Mouse (Mus musculus) liver, embryonic 15.5 days (tissue): ENCODE results near the gene Mycbpap. TPM values are rescaled to one million over a fixed set of nuclear protein-coding genes. Genes with fewer than 3 reads are reported as not detected.

ENCODE experiments used
- ATAC-seq: fragments of 200-750 bp; cut with Nextera tagmentation; 2 replicates; pipeline ENCODE4 v1.8.0; 2017; ENCODE audit warnings: moderate number of reproducible peaks, mild to moderate bottlenecking, moderate library complexity; ENCODE audit not compliant: insufficient read depth
- H3K27ac ChIP-seq: fragments of 300-500 bp; sonication (generic); replicated peaks from 2 replicates; pipeline ENCODE4 v1.5.1; 2015; ENCODE audit warnings: mild to moderate bottlenecking, inconsistent platforms
- H3K27me3 ChIP-seq: fragments of 300-500 bp; sonication (generic); 2 replicates; pipeline ENCODE4 v1.6.1; 2015; ENCODE audit warnings: mild to moderate bottlenecking, inconsistent platforms
- H3K36me3 ChIP-seq: fragments of 300-500 bp; sonication (generic); replicated peaks from 2 replicates; pipeline ENCODE4 v1.6.1; 2015; ENCODE audit warnings: moderate library complexity, mild to moderate bottlenecking, inconsistent platforms
- H3K4me1 ChIP-seq: fragments of 300-500 bp; sonication (generic); replicated peaks from 2 replicates; pipeline ENCODE4 v1.6.1; 2015; ENCODE audit warnings: inconsistent platforms
- H3K4me2 ChIP-seq: fragments of 300-500 bp; sonication (generic); 2 replicates; pipeline ENCODE4 v1.6.1; 2015; ENCODE audit warnings: moderate library complexity, mild to moderate bottlenecking, inconsistent platforms
- H3K4me3 ChIP-seq: fragments of 300-500 bp; sonication (generic); replicated peaks from 2 replicates; pipeline ENCODE4 v1.5.1; 2015; ENCODE audit warnings: mild to moderate bottlenecking, inconsistent platforms
- H3K9ac ChIP-seq: fragments of 300-500 bp; sonication (generic); 2 replicates; pipeline ENCODE4 v1.6.1; 2015; ENCODE audit warnings: moderate library complexity, mild to moderate bottlenecking, inconsistent platforms
- H3K9me3 ChIP-seq: fragments of 300-500 bp; sonication (generic); replicated peaks from 2 replicates; pipeline ENCODE4 v1.6.1; 2016; ENCODE audit warnings: inconsistent platforms
- WGBS: fragments of 180-500 bp; shearing (Covaris S2); methylation state at CpG from one replicate; pipeline ENCODE4 v1.1.7; 2015; ENCODE audit warnings: mixed read lengths; ENCODE audit not compliant: insufficient replicate concordance; 5-methylcytosine and 5-hydroxymethylcytosine counted together
- polyA plus RNA-seq: library from polyadenylated mRNA; unstranded; fragments of >200 nt; fragmentation: Nextera tagmentation; extraction: Ambion mirVana; gene quantifications from 2 replicates; pipeline ENCODE4 v1.2.1, GENCODE M21; 2015

Gene Mycbpap
- polyA plus RNA-seq, result 0.09 TPM in 1 of 2 replicates, not detected in the other

- 2% methylated on average over 42 of the region's 42 CpGs for WGBS
- no peaks in the 10 kb centered on the region for H3K9me3 ChIP-seq
- no peak within 1 kb of the TSS for H3K27ac ChIP-seq
- peak within 1 kb of the TSS; percentile 55 for H3K4me3 ChIP-seq
- H3K36me3 ChIP-seq, result no peaks in the 10 kb centered on the region
- peaks cover 9% of the 10 kb centered on the region for H3K4me1 ChIP-seq
- H3K4me2 ChIP-seq, result peak within 1 kb of the TSS; percentile 74
- H3K9ac ChIP-seq, result peak within 1 kb of the TSS; percentile 15; the same call in 1 of the 2 replicates
- ATAC-seq, result no peak; the same call in 1 of the 2 replicates
- H3K27me3 ChIP-seq, result peaks cover 32% of the 10 kb centered on the region
Measured at GRCm38 (mm10) chr11:94521219-94521843, at the start of gene Mycbpap. TSS of gene Mycbpap (minus strand) at chr11:94521742.

- Histone ChIP-seq H3K4me2 (no peak overlapping the region), H3K9ac (no peak overlapping the region), H3K36me3 (no peaks in the 10 kb centered on the region), H3K4me3 (no peak overlapping the region), H3K9me3 (no peaks in the 10 kb centered on the region), H3K27me3 (peaks cover 10% of the 10 kb centered on the region), H3K4me1 (0 out of 2 replicates have a peak, but pooled peaks cover 9% of the 10 kb centered on the region), H3K27ac (no peak overlapping the region)
- 0 out of 2 replicates have a peak, but pooled peaks have one; percentile 19 for ATAC-seq
- 21% methylated on average over 9 of the region's 9 CpGs for WGBS
Measured at GRCm38 (mm10) chr11:94570612-94571011, 49.1 kb upstream of the Mycbpap start.

DNA sequence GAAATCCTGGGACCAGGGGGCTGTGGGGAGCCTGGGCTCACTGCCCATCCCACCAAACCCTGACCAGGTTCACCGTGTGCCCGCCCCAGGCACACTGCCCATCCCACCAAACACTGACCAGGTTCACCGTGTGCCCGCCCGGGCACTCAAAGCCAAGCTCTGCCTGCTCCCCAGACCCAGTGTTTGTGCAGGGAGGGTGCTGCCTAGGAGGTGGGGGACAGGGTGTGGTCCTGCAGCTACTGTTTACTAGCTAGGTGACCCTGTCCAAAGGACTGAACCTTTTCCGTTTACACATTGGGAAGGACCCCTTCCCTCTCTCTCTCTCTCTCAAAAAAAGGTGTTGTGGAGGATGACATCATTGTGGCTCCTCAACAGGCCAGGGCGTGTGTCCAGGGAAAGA, 45.8 kb upstream of the Mycbpap start:
- H3K4me2 ChIP-seq, result no peak overlapping the region
- H3K4me3 ChIP-seq, result no peak overlapping the region
- 73% methylated on average over 7 of the region's 7 CpGs for WGBS
- peaks cover 36% of the 10 kb centered on the region for H3K27me3 ChIP-seq
- peaks cover 22% of the 10 kb centered on the region; the same call in 1 of the 2 replicates for H3K4me1 ChIP-seq
- no peaks in the 10 kb centered on the region for H3K36me3 ChIP-seq
- H3K9ac ChIP-seq, result no peak overlapping the region
- H3K9me3 ChIP-seq, result no peaks in the 10 kb centered on the region
- H3K27ac ChIP-seq, result no peak overlapping the region
- ATAC-seq, result no peak

DNA sequence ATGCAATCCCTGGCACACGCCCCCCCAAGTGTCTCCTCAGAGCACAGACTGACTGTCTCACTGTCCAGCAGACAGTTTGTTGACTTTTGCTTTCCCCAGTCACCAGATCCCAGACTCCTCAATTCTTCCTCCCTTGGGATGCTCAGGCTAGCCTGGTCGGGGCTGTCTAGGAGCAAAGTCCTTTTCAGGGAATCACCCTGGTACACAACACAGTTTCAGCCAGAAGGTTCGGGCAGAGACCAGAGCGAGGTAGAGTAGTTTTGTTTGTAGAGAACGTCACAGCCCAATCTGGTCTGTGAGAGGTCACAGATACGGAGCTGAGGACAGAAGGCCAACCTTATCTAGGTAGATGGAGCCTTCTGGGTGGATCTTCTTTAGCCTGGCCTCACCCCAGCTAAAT, 45.0 kb upstream of the Mycbpap start:
- no peak overlapping the region for H3K27ac ChIP-seq
- H3K9ac ChIP-seq, result no peak overlapping the region
- H3K27me3 ChIP-seq, result peaks cover 36% of the 10 kb centered on the region
- ATAC-seq, result 0 out of 2 replicates have a peak, but pooled peaks have one; percentile 21
- no peak overlapping the region for H3K4me3 ChIP-seq
- no peak overlapping the region for H3K4me2 ChIP-seq
- no peaks in the 10 kb centered on the region for H3K9me3 ChIP-seq
- no peaks in the 10 kb centered on the region for H3K36me3 ChIP-seq
- peaks cover 22% of the 10 kb centered on the region; the same call in 1 of the 2 replicates for H3K4me1 ChIP-seq
- 34% methylated on average over 6 of the region's 6 CpGs for WGBS

DNA sequence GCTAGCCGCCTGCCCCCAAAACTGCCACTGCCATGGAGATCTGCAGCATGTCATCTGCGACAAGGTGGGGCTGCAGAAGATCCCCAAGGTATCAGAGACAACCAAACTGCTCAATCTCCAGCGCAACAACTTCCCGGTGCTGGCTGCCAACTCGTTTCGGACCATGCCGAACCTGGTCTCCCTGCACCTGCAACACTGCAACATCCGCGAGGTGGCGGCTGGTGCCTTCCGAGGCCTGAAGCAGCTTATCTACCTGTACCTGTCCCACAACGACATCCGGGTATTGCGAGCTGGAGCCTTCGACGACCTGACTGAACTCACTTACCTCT, 43.6 kb upstream of the Mycbpap start:
- Histone ChIP-seq H3K9me3 (no peaks in the 10 kb centered on the region), H3K9ac (no peak overlapping the region), H3K27me3 (peaks cover 36% of the 10 kb centered on the region), H3K4me1 (peaks cover 22% of the 10 kb centered on the region; the same call in 1 of the 2 replicates), H3K36me3 (no peaks in the 10 kb centered on the region), H3K4me3 (no peak overlapping the region), H3K4me2 (peak overlapping the region; percentile 52), H3K27ac (no peak overlapping the region)
- no peak for ATAC-seq
- WGBS, result 27% methylated on average over 16 of the region's 16 CpGs

GRCm38 (mm10) chr11:94564437-94565150, 43.1 kb upstream of the Mycbpap start, which contains the start of gene Chad:
TSS of gene Chad (plus strand) at chr11:94565047.
- peak within 1 kb of the TSS; percentile 52 for H3K4me2 ChIP-seq
- H3K9ac ChIP-seq, result no peak within 1 kb of the TSS
- no peaks in the 10 kb centered on the region for H3K36me3 ChIP-seq
- 5% methylated on average over 35 of the region's 35 CpGs for WGBS
- H3K4me1 ChIP-seq, result peaks cover 22% of the 10 kb centered on the region; the same call in 1 of the 2 replicates
- no peaks in the 10 kb centered on the region for H3K9me3 ChIP-seq
- H3K27ac ChIP-seq, result no peak within 1 kb of the TSS
- peaks cover 36% of the 10 kb centered on the region for H3K27me3 ChIP-seq
- ATAC-seq, result peak; percentile 36; the same call in 1 of the 2 replicates
- H3K4me3 ChIP-seq, result peak within 1 kb of the TSS; percentile 18

- Histone ChIP-seq H3K4me3 (no peak overlapping the region), H3K4me1 (peaks cover 22% of the 10 kb centered on the region; the same call in 1 of the 2 replicates), H3K36me3 (no peaks in the 10 kb centered on the region), H3K27ac (no peak overlapping the region), H3K9ac (no peak overlapping the region), H3K4me2 (peak overlapping the region; percentile 52), H3K27me3 (peaks cover 36% of the 10 kb centered on the region), H3K9me3 (no peaks in the 10 kb centered on the region)
- WGBS, result 28% methylated on average over 5 of the region's 5 CpGs
- ATAC-seq, result 0 out of 2 replicates have a peak, but pooled peaks have one; percentile 10
Measured at GRCm38 (mm10) chr11:94563821-94564220, 42.3 kb upstream of the Mycbpap start.

- H3K4me3 ChIP-seq, result no peak overlapping the region
- peaks cover 22% of the 10 kb centered on the region; the same call in 1 of the 2 replicates for H3K4me1 ChIP-seq
- H3K9ac ChIP-seq, result no peak overlapping the region
- whole genome bisulfite sequencing, result 72% methylated on average over 5 of the region's 5 CpGs
- no peak overlapping the region for H3K27ac ChIP-seq
- peaks cover 36% of the 10 kb centered on the region for H3K27me3 ChIP-seq
- no peak overlapping the region for H3K4me2 ChIP-seq
- no peaks in the 10 kb centered on the region for H3K9me3 ChIP-seq
- no peaks in the 10 kb centered on the region for H3K36me3 ChIP-seq
- no peak for ATAC-seq
Measured at GRCm38 (mm10) chr11:94563383-94563782, 41.8 kb upstream of the Mycbpap start.

DNA sequence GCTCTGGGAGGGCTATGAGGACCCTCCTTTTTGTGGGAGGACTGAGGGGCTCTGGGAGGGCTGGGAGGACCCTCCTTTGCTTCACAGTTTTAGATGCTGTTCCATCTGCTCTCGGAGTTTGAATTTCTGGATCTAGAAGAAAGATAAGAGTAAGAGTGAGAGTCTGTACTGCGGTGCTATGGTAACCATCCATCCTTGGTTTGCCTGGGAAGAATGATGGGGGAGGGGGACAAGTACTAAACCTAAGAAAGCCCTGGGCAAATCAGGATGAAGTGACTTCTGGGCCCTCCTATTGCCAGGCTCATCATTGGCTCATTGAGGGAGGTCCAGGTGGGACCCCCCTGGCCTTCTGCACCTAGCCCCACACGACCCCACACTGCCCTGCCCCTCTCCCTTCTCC, 36.7 kb upstream of the Mycbpap start:
- Histone ChIP-seq H3K9me3 (no peaks in the 10 kb centered on the region), H3K9ac (no peak overlapping the region), H3K4me2 (no peak overlapping the region), H3K4me1 (no peaks in the 10 kb centered on the region), H3K4me3 (no peak overlapping the region), H3K27me3 (peaks cover 3% of the 10 kb centered on the region; the same call in 1 of the 2 replicates), H3K36me3 (no peaks in the 10 kb centered on the region), H3K27ac (no peak overlapping the region)
- ATAC-seq, result no peak
- WGBS, result 52% methylated on average over 3 of the region's 3 CpGs

GRCm38 (mm10) chr11:94550442-94550744, 28.9 kb upstream of the Mycbpap start:
- no peaks in the 10 kb centered on the region for H3K36me3 ChIP-seq
- H3K4me3 ChIP-seq, result no peak overlapping the region
- no peak for ATAC-seq
- H3K27ac ChIP-seq, result no peak overlapping the region
- WGBS, result 44% methylated on average over 5 of the region's 5 CpGs
- H3K27me3 ChIP-seq, result no peaks in the 10 kb centered on the region
- H3K4me1 ChIP-seq, result peaks cover 18% of the 10 kb centered on the region
- H3K4me2 ChIP-seq, result no peak overlapping the region
- no peaks in the 10 kb centered on the region for H3K9me3 ChIP-seq
- H3K9ac ChIP-seq, result no peak overlapping the region

- Histone ChIP-seq H3K9me3 (no peaks in the 10 kb centered on the region), H3K4me1 (peaks cover 18% of the 10 kb centered on the region), H3K4me3 (peak overlapping the region; percentile 72; the same call in 1 of the 2 replicates), H3K4me2 (0 out of 2 replicates have a peak overlapping the region, but pooled peaks have one; percentile 89), H3K27me3 (no peaks in the 10 kb centered on the region), H3K27ac (no peak overlapping the region), H3K36me3 (no peaks in the 10 kb centered on the region), H3K9ac (no peak overlapping the region)
- 30% methylated on average over 10 of the region's 10 CpGs for WGBS
- ATAC-seq, result no peak
Measured at GRCm38 (mm10) chr11:94549691-94550441, 28.3 kb upstream of the Mycbpap start.
